Mouse (Mus musculus) heart, adult 2 months (tissue): ENCODE data around the gene Mthfd2.

ENCODE experiments used
- CTCF ChIP-seq: fragments of 200-600 bp; IDR thresholded peaks from 2 replicates; pipeline ENCODE4 v1.8.1; 2022; ENCODE audit warnings: antibody characterized with exemption, mild to moderate bottlenecking, moderate library complexity
- EP300 ChIP-seq: fragments of 200-500 bp; IDR thresholded peaks from 2 replicates; pipeline ENCODE4 v1.6.1; 2011; ENCODE audit warnings: low read depth, low read length, control low read depth; ENCODE audit not compliant: insufficient read depth
- POLR2A ChIP-seq: fragments of 200-500 bp; IDR thresholded peaks from 2 replicates; pipeline ENCODE4 v1.6.1; 2011; ENCODE audit warnings: mild to moderate bottlenecking, low read depth, low read length, control low read depth; ENCODE audit not compliant: insufficient read depth

GRCm38 (mm10) chr6:83265653-83266052, 60.1 kb downstream of the Mthfd2 start:
- TF ChIP-seq CTCF (no peak), EP300 (no peak), POLR2A (no peak)
